Mouse (Mus musculus) C2C12 (cell line): Measurements from ENCODE around the gene Gm17455. TPM values are rescaled to one million over a fixed set of nuclear protein-coding genes. Genes with fewer than 3 reads are reported as not detected.

Experiments
- H3K27me3 ChIP-seq: one replicate; pipeline ENCODE4 v1.6.1; 2011; ENCODE audit not compliant: control insufficient read depth, insufficient read depth, insufficient read length
- H3K36me3 ChIP-seq: one replicate; pipeline ENCODE4 v1.6.1; 2011; ENCODE audit not compliant: control insufficient read depth, insufficient read depth
- H3K4me3 ChIP-seq: one replicate; pipeline ENCODE4 v1.5.1; 2011; ENCODE audit warnings: mild to moderate bottlenecking, control low read depth; ENCODE audit not compliant: poor library complexity, insufficient read depth, severe bottlenecking
- H3K79me2 ChIP-seq: one replicate; pipeline ENCODE4 v1.6.1; 2011; ENCODE audit not compliant: control insufficient read depth, insufficient read depth
- H3K79me3 ChIP-seq: one replicate; pipeline ENCODE4 v1.6.1; 2011; ENCODE audit warnings: low read depth, control low read depth
- H3ac ChIP-seq: one replicate; pipeline ENCODE3; 2011; ENCODE audit warnings: low read depth; ENCODE audit not compliant: control insufficient read depth, insufficient read length
- CEBPB ChIP-seq: IDR thresholded peaks from one replicate; pipeline ENCODE4 v1.6.1; 2011; ENCODE audit warnings: low read depth, mild to moderate bottlenecking, control low read depth, moderate library complexity
- CTCF ChIP-seq: IDR thresholded peaks from one replicate; pipeline ENCODE4 v1.5.1; 2011; ENCODE audit not compliant: control insufficient read depth, insufficient read depth, insufficient read length
- FOSL1 ChIP-seq: IDR thresholded peaks from one replicate; pipeline ENCODE4 v1.8.0; 2011; ENCODE audit warnings: mild to moderate bottlenecking, low read length; ENCODE audit not compliant: poor library complexity, insufficient read depth, severe bottlenecking
- MYOD1 ChIP-seq: IDR thresholded peaks from one replicate; pipeline ENCODE4 v1.6.1; 2011; ENCODE audit warnings: low read depth; ENCODE audit not compliant: control insufficient read depth, insufficient read length
- USF1 ChIP-seq: IDR thresholded peaks from one replicate; pipeline ENCODE4 v1.6.1; 2011; ENCODE audit warnings: low read depth, mild to moderate bottlenecking, control low read depth, moderate library complexity
- polyA plus RNA-seq: library from polyadenylated mRNA; unstranded; fragments of >200 nt; fragmentation: generic; extraction: Trizol; gene quantifications from one replicate; pipeline ENCODE4 v1.2.1, GENCODE M21; 2012; ENCODE audit warnings: missing spikeins

The Gm17455 gene
- polyA plus RNA-seq, 1 experiment: not detected

GRCm38 (mm10) chr10:60447186-60447585, 47.7 kb downstream of the Gm17455 start:
- no peaks in the 10 kb centered on the region for H3K36me3 ChIP-seq
- TF ChIP-seq CEBPB: no peak
- no peak for TF ChIP-seq CTCF
- no peak for TF ChIP-seq MYOD1
- TF ChIP-seq FOSL1: no peak
- TF ChIP-seq USF1: no peak
- peaks cover 28% of the 10 kb centered on the region for H3K27me3 ChIP-seq
- H3K79me2 ChIP-seq: no peaks in the 10 kb centered on the region
- H3K79me3 ChIP-seq: no peaks in the 10 kb centered on the region
- no peak overlapping the region for H3K4me3 ChIP-seq
- H3ac ChIP-seq: no peak overlapping the region

Other genes with a start within 250 kb of the Gm17455 start
- 1.7 TPM for gene Chst3, start 180.5 kb upstream of the Gm17455 start, polyA plus RNA-seq
- gene Psap, start 122.1 kb upstream of the Gm17455 start, polyA plus RNA-seq: 439 TPM
- 0.68 TPM for gene Vsir, start 52.9 kb upstream of the Gm17455 start, polyA plus RNA-seq